In genomic region chr11:64618631-64619385, GRCm38 (mm10) we compare ENCODE assay signal across 15 mouse cellular contexts.
DNase-seq lines count a peak whose midpoint lies in the region; ATAC-seq and TF ChIP-seq lines count a peak whose summit lies in the region.
"Had no signal": no experiment of that assay in that cellular context is flagged by ENCODE, and none has a peak within 500 bp of the region (broad histone marks: within the 10 kb centered on the region; RNA-seq: fewer than 3 reads in every experiment).

No protein-coding gene starts in this region.

- no peak for ATAC-seq in forebrain, postnatal 0 days
- ATAC-seq: liver, embryonic 12.5 days had no signal

- DNase-seq in 3134 (ENCODE audit: extremely low read depth, insufficient read length, low spot score) (peak; percentile 5), ZHBTc4 (ENCODE audit: low read depth, low spot score) (peak; percentile 8)
- peak; percentile 30 to 41 for DNase-seq in heart, postnatal 10 days
- DNase-seq in kidney, postnatal 10 days: peak; percentile 32
- DNase-seq in spleen, adult 18-20 months: no peak
- DNase-seq in spleen, postnatal 4 days (ENCODE audit: low spot score in 2 of 2): no peak
- no peak for DNase-seq in thymus, postnatal 36 days
- DNase-seq in forebrain, postnatal 0 days: no peak
- DNase-seq: cerebellum, adult 18-20 months; thymus, adult 2 months had no signal

- no peaks in the 10 kb centered on the region for H3K36me3 ChIP-seq in forebrain, postnatal 0 days (ENCODE audit: insufficient read depth)
- H3K36me3 ChIP-seq: embryonic facial prominence, embryonic 15.5 days; hindbrain, embryonic 15.5 days; liver, embryonic 12.5 days; neural tube, embryonic 13.5 days had no signal

- no peaks in the 10 kb centered on the region for H3K9me3 ChIP-seq in forebrain, postnatal 0 days (ENCODE audit: low read length)
- H3K9me3 ChIP-seq: embryonic facial prominence, embryonic 15.5 days; hindbrain, embryonic 15.5 days; liver, embryonic 12.5 days; neural tube, embryonic 13.5 days had no signal

- 56% methylated on average over 5 of the region's 5 CpGs for WGBS in forebrain, postnatal 0 days

- no peak overlapping the region for H3K27ac ChIP-seq in forebrain, postnatal 0 days (ENCODE audit: low read depth, low read length)
- H3K27ac ChIP-seq: embryonic facial prominence, embryonic 15.5 days; hindbrain, embryonic 15.5 days; liver, embryonic 12.5 days; neural tube, embryonic 13.5 days had no signal

- H3K4me1 ChIP-seq in forebrain, postnatal 0 days (ENCODE audit: insufficient read depth): no peaks in the 10 kb centered on the region
- H3K4me1 ChIP-seq: hindbrain, embryonic 15.5 days; liver, embryonic 12.5 days had no signal

- no peaks in the 10 kb centered on the region for H3K27me3 ChIP-seq in forebrain, postnatal 0 days (ENCODE audit: insufficient read depth, low read length)
- H3K27me3 ChIP-seq: embryonic facial prominence, embryonic 15.5 days; hindbrain, embryonic 15.5 days; liver, embryonic 12.5 days; neural tube, embryonic 13.5 days had no signal

- no peak overlapping the region for H3K4me3 ChIP-seq in forebrain, postnatal 0 days (ENCODE audit: low read depth, low read length)
- H3K4me3 ChIP-seq: embryonic facial prominence, embryonic 15.5 days; hindbrain, embryonic 15.5 days; liver, embryonic 12.5 days; neural tube, embryonic 13.5 days had no signal

- intact Hi-C loops in heart, postnatal 10 days (cut with DNase I): no loop called here

- no peak overlapping the region for H3K4me2 ChIP-seq in forebrain, postnatal 0 days (ENCODE audit: low read depth)
- H3K4me2 ChIP-seq: embryonic facial prominence, embryonic 15.5 days; hindbrain, embryonic 15.5 days; liver, embryonic 12.5 days; midbrain, embryonic 11.5 days; neural tube, embryonic 13.5 days had no signal

- no peak for TF ChIP-seq CTCF in forebrain, postnatal 0 days (IDR thresholded peaks at IDR 0.05; ENCODE audit: low read depth)

- no peak overlapping the region for H3K9ac ChIP-seq in forebrain, postnatal 0 days
- H3K9ac ChIP-seq: embryonic facial prominence, embryonic 15.5 days; hindbrain, embryonic 15.5 days; liver, embryonic 12.5 days; neural tube, embryonic 13.5 days had no signal

Comparison
In these comparisons a context has a peak if more than half of its experiments do, and no peak if none do; other contexts are left out.
1. DNase-seq: peak in 3134 (single experiment), ZHBTc4 (single experiment), heart, postnatal 10 days (2 of 2) and kidney, postnatal 10 days (single experiment); none in spleen, adult 18-20 months (0 of 2), spleen, postnatal 4 days (0 of 2), thymus, postnatal 36 days (0 of 2) and forebrain, postnatal 0 days (single experiment).